Mouse (Mus musculus): ENCODE measurements around the gene Olfr65.

Olfr65 gene

GRCm38 (mm10) chr7:103903187-103903586 lies at the start of gene Olfr65:
Gene Olfr65, plus strand, starts transcription at chr7:103903487.
- DNase-seq (ENCODE audit: low read depth, low spot score): no peak

- DNase-seq (ENCODE audit: low read depth, low spot score): no peak
Measured at GRCm38 (mm10) chr7:103854669-103855068, 48.6 kb upstream of the Olfr65 start.

GRCm38 (mm10) chr7:103859076-103859475 lies 44.2 kb upstream of the Olfr65 start:
- DNase-seq (ENCODE audit: low read depth, low spot score): no peak

- DNase-seq (ENCODE audit: low read depth, low spot score): no peak
Measured at GRCm38 (mm10) chr7:103860855-103861254, 42.4 kb upstream of the Olfr65 start.

GRCm38 (mm10) chr7:103861531-103861930 lies 41.8 kb upstream of the Olfr65 start:
- no peak for DNase-seq (ENCODE audit: low read depth, low spot score)

GRCm38 (mm10) chr7:103865716-103866115 lies 37.6 kb upstream of the Olfr65 start:
- DNase-seq (ENCODE audit: low read depth, low spot score): no peak

DNA sequence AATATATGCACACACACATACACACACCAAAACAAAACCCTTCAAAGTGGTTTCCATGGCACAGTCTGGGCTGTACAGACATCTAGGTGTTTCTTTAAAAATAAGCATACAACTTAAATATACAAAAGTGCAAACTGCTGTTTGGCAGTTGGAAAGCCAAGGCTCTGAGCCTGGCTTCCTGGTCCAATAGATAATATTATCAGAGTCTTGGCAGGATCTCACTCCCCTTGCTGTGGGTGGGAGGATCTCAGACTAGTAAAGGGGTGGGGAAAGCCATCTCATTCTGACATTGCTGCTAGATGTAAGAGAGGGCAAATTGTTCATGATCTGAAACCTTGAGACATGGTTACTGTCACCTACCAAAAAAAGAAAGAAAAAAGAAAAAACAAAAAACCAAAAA lies 32.6 kb upstream of the Olfr65 start:
- DNase-seq (ENCODE audit: low read depth, low spot score): no peak

DNA sequence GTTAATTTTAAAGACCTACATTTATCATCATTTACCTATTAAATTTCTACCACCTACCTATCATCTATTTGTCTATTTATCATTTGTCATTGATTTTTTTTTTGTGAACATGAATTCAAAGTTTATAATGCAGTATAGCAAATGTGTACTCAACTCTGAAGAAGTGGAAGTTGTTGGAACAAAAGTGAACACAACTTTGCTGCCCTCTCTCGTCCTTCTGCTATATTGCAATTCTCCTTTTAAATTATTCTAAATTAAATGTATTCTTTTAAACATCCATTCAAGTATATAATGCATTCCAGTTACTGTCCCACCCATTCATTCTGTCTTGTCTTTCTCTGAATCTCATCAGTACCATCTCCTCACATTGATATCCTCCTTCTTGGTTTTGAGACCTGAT lies 30.2 kb upstream of the Olfr65 start:
- DNase-seq (ENCODE audit: low read depth, low spot score): no peak

DNA sequence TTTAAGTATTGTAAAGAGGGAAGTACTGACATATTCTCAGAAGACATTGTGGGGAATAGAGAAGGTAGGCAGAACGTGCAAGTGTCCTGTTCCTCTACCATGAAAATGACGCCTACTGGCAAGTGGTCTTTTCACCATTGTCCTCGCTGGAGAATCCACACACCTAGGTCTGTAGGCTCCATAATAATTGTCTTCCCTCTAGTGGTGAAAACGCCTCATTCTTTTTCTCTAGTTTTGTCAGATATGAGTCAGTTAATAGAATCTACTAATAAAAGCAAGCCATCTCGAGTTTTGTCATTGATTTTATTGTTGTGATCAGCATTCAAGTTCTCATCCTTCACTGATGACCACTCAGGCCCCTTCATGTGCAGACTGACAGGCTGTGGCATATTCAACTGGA lies 28.8 kb upstream of the Olfr65 start:
- no peak for DNase-seq (ENCODE audit: low read depth, low spot score)

DNA sequence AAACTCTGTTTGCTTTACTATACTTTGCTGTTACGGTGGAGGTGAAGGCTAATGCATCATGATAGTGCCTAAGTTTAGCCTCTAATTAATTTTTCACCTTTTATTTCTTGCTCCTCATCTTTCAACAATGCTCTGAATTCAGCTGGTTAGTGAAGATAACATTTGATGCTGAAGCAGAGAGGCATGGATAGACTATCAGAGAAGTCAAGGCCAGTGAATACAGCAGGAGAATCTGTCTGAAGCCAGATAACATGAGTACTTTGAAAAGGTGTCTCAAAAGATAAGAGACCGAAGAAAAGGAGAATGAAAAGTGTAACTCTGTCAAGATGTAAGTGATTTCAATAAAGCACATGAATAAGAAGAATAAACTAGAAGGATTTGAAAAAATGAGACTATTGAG lies 26.2 kb upstream of the Olfr65 start:
- DNase-seq (ENCODE audit: low read depth, low spot score): no peak

DNA sequence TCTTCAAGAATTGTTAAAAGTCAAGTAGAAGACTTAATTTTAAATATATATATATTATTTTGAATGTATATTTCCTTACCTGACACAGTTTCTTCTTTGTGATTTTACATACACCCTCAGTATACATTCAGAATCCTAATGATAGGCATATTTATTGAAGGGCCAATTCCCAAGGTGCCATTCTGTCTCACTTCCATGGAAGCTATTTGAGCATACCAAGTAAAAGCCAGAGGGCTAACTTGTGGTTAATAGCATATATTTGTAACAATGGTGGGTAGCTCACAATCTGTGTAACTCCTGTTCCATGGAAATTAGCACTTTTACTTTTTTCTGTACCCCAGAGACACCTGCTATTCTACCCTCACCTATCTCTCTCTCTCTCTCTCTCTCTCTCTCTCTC lies 17.1 kb upstream of the Olfr65 start, which contains the start of gene Olfr66:
Gene Olfr66 (minus strand): TSS at position 101 of the 400 bp plus-strand sequence.
- DNase-seq (ENCODE audit: low read depth, low spot score): no peak

DNA sequence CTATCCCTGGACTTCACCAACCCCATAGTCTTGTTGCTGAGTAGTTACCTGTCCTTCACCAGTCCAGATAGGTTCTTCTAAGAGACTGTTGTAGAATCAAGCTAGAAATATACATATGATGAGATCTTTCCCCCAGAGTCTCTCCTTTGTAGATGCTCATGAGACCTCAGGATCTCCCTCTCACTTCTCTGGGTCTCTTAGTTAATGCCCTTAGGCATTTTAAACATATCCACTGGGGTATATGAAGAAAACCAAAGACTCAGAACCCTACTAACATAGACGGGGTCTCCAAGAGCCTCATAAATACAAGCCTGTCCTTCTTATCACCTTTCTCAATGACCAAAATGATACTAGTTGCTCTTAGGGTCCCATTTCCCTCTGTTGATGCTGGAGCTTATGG lies 8.9 kb upstream of the Olfr65 start, which contains the start of gene Olfr64:
Gene Olfr64 (minus strand): TSS at position 101 of the 400 bp plus-strand sequence.
- no peak for DNase-seq (ENCODE audit: low read depth, low spot score)

DNA sequence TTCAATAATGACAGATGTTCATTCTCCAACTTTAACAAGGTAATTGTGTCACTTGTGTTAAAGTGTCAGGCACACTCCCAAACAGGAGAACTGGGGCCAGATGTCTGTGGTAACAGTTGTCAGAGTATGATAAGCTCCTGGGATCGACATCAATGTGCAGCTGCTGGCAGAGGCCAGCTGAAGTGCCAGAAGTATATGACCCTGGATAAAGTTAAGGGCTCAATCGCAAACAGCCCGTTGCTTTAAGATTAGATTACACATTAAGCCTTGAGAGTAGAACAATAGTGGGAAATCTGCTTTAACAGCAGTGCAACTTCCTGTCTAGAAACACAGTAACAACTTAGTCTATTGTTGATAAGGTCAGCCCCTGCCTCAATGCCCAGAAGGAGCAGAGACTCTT lies 6.8 kb downstream of the Olfr65 start:
- DNase-seq (ENCODE audit: low read depth, low spot score): no peak

DNA sequence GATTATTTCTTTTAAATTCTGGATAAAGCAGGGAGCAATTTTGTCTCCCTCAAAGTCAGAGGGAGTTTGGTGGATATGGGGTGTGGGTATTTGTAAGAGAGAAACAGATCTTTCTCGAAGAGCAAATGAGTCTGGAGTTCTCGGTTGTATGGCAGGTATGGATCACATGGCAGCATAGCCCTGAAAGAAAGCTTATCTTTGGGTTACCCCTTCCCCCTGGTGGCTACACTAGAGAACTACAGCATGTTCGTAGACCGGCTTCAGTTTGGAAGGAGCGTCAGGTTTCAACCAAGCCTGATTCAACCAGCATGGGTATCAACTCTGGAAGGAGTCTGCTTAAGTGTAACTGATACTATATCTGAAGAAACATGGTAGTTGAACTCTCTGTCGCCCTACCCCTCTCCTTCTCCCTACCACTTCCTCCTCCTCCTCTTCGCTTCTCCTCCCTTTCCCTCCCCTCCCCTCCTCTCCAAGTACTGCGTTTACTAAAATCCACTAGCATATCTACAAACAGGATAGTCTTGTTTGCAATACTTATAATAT lies 9.8 kb downstream of the Olfr65 start:
- no peak for DNase-seq (ENCODE audit: low read depth, low spot score)

- no peak for DNase-seq (ENCODE audit: low read depth, low spot score)
Measured at GRCm38 (mm10) chr7:103915338-103915737, 12.1 kb downstream of the Olfr65 start.

GRCm38 (mm10) chr7:103928525-103928924 lies 25.2 kb downstream of the Olfr65 start, which contains the start of gene Olfr631:
Gene Olfr631, plus strand, starts transcription at chr7:103928825.
- DNase-seq (ENCODE audit: low read depth, low spot score): no peak

GRCm38 (mm10) chr7:103934264-103934663 lies 31.0 kb downstream of the Olfr65 start, which contains the start of gene Olfr632:
Gene Olfr632, plus strand, starts transcription at chr7:103934347.
- no peak for DNase-seq (ENCODE audit: low read depth, low spot score)

DNA sequence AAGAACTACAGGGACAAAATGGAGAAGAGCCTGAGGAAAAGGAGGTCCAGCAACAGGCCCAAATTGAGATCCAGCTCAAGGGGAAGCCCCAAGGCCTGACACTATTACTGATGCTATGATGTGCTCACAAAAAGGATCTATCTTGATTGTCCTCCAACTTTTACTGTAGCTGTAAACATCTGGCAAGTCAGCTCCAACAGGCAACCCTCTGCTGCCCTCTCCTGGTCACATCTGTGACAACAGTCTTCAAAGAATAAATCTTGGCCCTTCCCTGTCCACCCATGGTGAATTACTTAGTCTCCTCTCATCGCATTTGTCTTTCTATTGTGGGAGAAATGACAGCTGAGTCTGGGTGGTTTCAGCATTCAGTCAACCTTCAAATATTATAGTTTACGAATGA lies 39.4 kb downstream of the Olfr65 start:
- DNase-seq (ENCODE audit: low read depth, low spot score): peak; percentile 11

GRCm38 (mm10) chr7:103944137-103944536 lies 40.9 kb downstream of the Olfr65 start, which contains the start of gene Olfr633:
Gene Olfr633, plus strand, starts transcription at chr7:103944437.
- DNase-seq (ENCODE audit: low read depth, low spot score): no peak
